Mouse (Mus musculus): Measurements from ENCODE around the gene Gimap8.

The Gimap8 gene

GRCm38 (mm10) chr6:48638553-48638952, 8.5 kb upstream of the Gimap8 start:
- DNase-seq = no peak

GRCm38 (mm10) chr6:48641391-48641790, 5.6 kb upstream of the Gimap8 start:
- no peak for DNase-seq

- no peak for DNase-seq
Observed at GRCm38 (mm10) chr6:48642764-48643292, 4.2 kb upstream of the Gimap8 start.

- DNase-seq = peak; percentile 45
Observed at GRCm38 (mm10) chr6:48645660-48646308, 1.2 kb upstream of the Gimap8 start.

GRCm38 (mm10) chr6:48646309-48646690, 734 bp upstream of the Gimap8 start:
- no peak for DNase-seq

- no peak for DNase-seq
Observed at GRCm38 (mm10) chr6:48647611-48648010, 577 bp downstream of the Gimap8 start.

GRCm38 (mm10) chr6:48648779-48649178, 1.7 kb downstream of the Gimap8 start:
- no peak for DNase-seq

GRCm38 (mm10) chr6:48650041-48650440, 3.0 kb downstream of the Gimap8 start:
- DNase-seq = no peak

GRCm38 (mm10) chr6:48658721-48659120, 11.7 kb downstream of the Gimap8 start:
- no peak for DNase-seq

GRCm38 (mm10) chr6:48664750-48665149, 17.7 kb downstream of the Gimap8 start:
- no peak for DNase-seq

- no peak for DNase-seq
Observed at GRCm38 (mm10) chr6:48665471-48665870, 18.4 kb downstream of the Gimap8 start.

GRCm38 (mm10) chr6:48666159-48666586, 19.1 kb downstream of the Gimap8 start:
- DNase-seq = no peak

- no peak for DNase-seq
Observed at GRCm38 (mm10) chr6:48668022-48668421, 21.0 kb downstream of the Gimap8 start.

- DNase-seq = no peak
Observed at GRCm38 (mm10) chr6:48669446-48669969, 22.5 kb downstream of the Gimap8 start.

- DNase-seq = no peak
Observed at GRCm38 (mm10) chr6:48674291-48675058, 27.4 kb downstream of the Gimap8 start.

- no peak for DNase-seq
Observed at GRCm38 (mm10) chr6:48675400-48675930, 28.4 kb downstream of the Gimap8 start.

- DNase-seq = no peak
Observed at GRCm38 (mm10) chr6:48675931-48676859, 29.2 kb downstream of the Gimap8 start, which contains the start of gene Gimap9. Gene Gimap9, plus strand, starts transcription at chr6:48676129.

- DNase-seq = no peak
Observed at GRCm38 (mm10) chr6:48676860-48677415, 29.9 kb downstream of the Gimap8 start.

- no peak for DNase-seq
Observed at GRCm38 (mm10) chr6:48677492-48678345, 30.7 kb downstream of the Gimap8 start.

GRCm38 (mm10) chr6:48678391-48678790, 31.4 kb downstream of the Gimap8 start:
- DNase-seq = no peak

GRCm38 (mm10) chr6:48679701-48680100, 32.7 kb downstream of the Gimap8 start:
- no peak for DNase-seq

Measured in cerebellum, adult 9-11 months (tissue).